Mouse (Mus musculus) intestine, postnatal 0 days (tissue): Measurements from ENCODE around the gene Fam151b. TPM values are rescaled to one million over a fixed set of nuclear protein-coding genes. Genes with fewer than 3 reads are reported as not detected.

Source experiments
- ATAC-seq: fragments of 200-750 bp; cut with Nextera tagmentation; 2 replicates; pipeline ENCODE4 v1.8.0; 2017; ENCODE audit warnings: mild to moderate bottlenecking, moderate TSS enrichment, moderate library complexity
- H3K27ac ChIP-seq: fragments of 300-500 bp; sonication (generic); 2 replicates; pipeline ENCODE4 v1.5.1; 2014; ENCODE audit warnings: mild to moderate bottlenecking, low read depth, low read length, moderate library complexity
- H3K27me3 ChIP-seq: fragments of 300-500 bp; sonication (generic); replicated peaks from 2 replicates; pipeline ENCODE4 v1.6.1; 2014; ENCODE audit warnings: low read length, mixed read lengths; ENCODE audit not compliant: control insufficient read depth, insufficient read depth
- H3K36me3 ChIP-seq: fragments of 300-500 bp; sonication (generic); 2 replicates; pipeline ENCODE4 v1.6.1; 2014; ENCODE audit warnings: mild to moderate bottlenecking, moderate library complexity; ENCODE audit not compliant: control insufficient read depth, insufficient read depth
- H3K4me1 ChIP-seq: fragments of 300-500 bp; sonication (generic); replicated peaks from 2 replicates; pipeline ENCODE4 v1.6.1; 2014; ENCODE audit warnings: antibody characterized with exemption, low read length, mixed read lengths; ENCODE audit not compliant: control insufficient read depth, insufficient read depth
- H3K4me2 ChIP-seq: fragments of 300-500 bp; sonication (generic); replicated peaks from 2 replicates; pipeline ENCODE4 v1.6.1; 2014; ENCODE audit warnings: low read depth, mild to moderate bottlenecking, moderate library complexity
- H3K4me3 ChIP-seq: fragments of 300-500 bp; sonication (generic); 2 replicates; pipeline ENCODE4 v1.5.1; 2014; ENCODE audit warnings: low read depth, low read length
- H3K9ac ChIP-seq: fragments of 300-500 bp; sonication (generic); 2 replicates; pipeline ENCODE4 v1.6.1; 2014; ENCODE audit warnings: mild to moderate bottlenecking, low read depth, low read length
- H3K9me3 ChIP-seq: fragments of 300-500 bp; sonication (generic); 2 replicates; pipeline ENCODE4 v1.6.1; 2016; ENCODE audit warnings: mixed run types; ENCODE audit not compliant: control insufficient read depth
- CTCF ChIP-seq: sonication (generic); IDR thresholded peaks from 2 replicates; pipeline ENCODE4 v1.5.1; 2016; ENCODE audit warnings: low read depth, mild to moderate bottlenecking, control low read depth, antibody characterized with exemption, moderate library complexity
- WGBS: fragments of 180-500 bp; shearing (Covaris S2); extraction: QIAGEN DNeasy Blood & Tissue Kit; methylation state at CpG from one replicate; pipeline ENCODE4 v1.1.7; 2014; 5-methylcytosine and 5-hydroxymethylcytosine counted together
- polyA plus RNA-seq: library from polyadenylated mRNA; unstranded; fragments of >200 nt; fragmentation: Nextera tagmentation; extraction: Ambion mirVana; gene quantifications from 2 replicates; pipeline ENCODE4 v1.2.1, GENCODE M21; 2015

The Fam151b gene
- polyA plus RNA-seq, 1 experiment from 2014 or later = 0.29 TPM

GRCm38 (mm10) chr13:92469381-92469780, 14.4 kb downstream of the Fam151b start:
- Histone ChIP-seq H3K4me2 (no peak overlapping the region), H3K9ac (no peak overlapping the region), H3K27me3 (no peaks in the 10 kb centered on the region), H3K9me3 (no peaks in the 10 kb centered on the region), H3K4me3 (no peak overlapping the region), H3K4me1 (no peaks in the 10 kb centered on the region), H3K27ac (no peak overlapping the region), H3K36me3 (peaks cover 7% of the 10 kb centered on the region; the same call in 1 of the 2 replicates)
- TF ChIP-seq CTCF = no peak
- 45% methylated on average over 2 of the region's 2 CpGs for WGBS
- no peak for ATAC-seq

DNA sequence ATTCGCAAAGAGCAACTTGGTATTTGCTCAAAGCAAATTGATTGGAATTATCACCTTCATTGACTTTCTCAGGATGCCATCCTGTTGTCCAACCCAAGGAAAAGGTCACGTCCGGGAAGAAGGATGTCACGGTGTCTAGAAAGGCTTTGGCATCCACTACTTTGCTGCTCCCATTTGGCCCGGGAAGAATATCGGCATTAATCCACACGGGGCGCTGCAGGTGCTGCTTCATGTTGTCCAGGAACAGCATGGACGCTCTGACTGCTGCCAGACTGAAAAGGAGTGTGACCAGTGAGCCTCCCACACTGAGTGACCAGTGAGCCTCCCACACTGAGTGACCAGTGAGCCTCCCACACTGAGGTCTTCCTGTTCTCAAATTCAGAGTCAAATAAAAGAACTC, 15.9 kb downstream of the Fam151b start:
- no peaks in the 10 kb centered on the region for H3K27me3 ChIP-seq
- ATAC-seq = no peak
- no peaks in the 10 kb centered on the region for H3K9me3 ChIP-seq
- H3K4me3 ChIP-seq = no peak overlapping the region
- H3K4me1 ChIP-seq = no peaks in the 10 kb centered on the region
- no peak for TF ChIP-seq CTCF
- H3K4me2 ChIP-seq = no peak overlapping the region
- 73% methylated on average over 9 of the region's 9 CpGs for WGBS
- H3K27ac ChIP-seq = no peak overlapping the region
- H3K9ac ChIP-seq = no peak overlapping the region
- peaks cover 6% of the 10 kb centered on the region; the same call in 1 of the 2 replicates for H3K36me3 ChIP-seq

GRCm38 (mm10) chr13:92464698-92465097, 19.1 kb downstream of the Fam151b start:
- WGBS = 44% methylated on average over 3 of the region's 3 CpGs
- ATAC-seq = 0 out of 2 replicates have a peak, but pooled peaks have one; percentile 6
- Histone ChIP-seq H3K9ac (no peak overlapping the region), H3K9me3 (no peaks in the 10 kb centered on the region), H3K4me3 (no peak overlapping the region), H3K36me3 (peaks cover 4% of the 10 kb centered on the region; the same call in 1 of the 2 replicates), H3K4me1 (no peaks in the 10 kb centered on the region), H3K27me3 (no peaks in the 10 kb centered on the region), H3K27ac (no peak overlapping the region), H3K4me2 (no peak overlapping the region)
- TF ChIP-seq CTCF = no peak

GRCm38 (mm10) chr13:92446872-92447271, 36.9 kb downstream of the Fam151b start:
- H3K27me3 ChIP-seq = no peaks in the 10 kb centered on the region
- no peak overlapping the region for H3K4me3 ChIP-seq
- no peak for ATAC-seq
- no peak for TF ChIP-seq CTCF
- no peaks in the 10 kb centered on the region for H3K9me3 ChIP-seq
- no peaks in the 10 kb centered on the region for H3K4me1 ChIP-seq
- H3K36me3 ChIP-seq = no peaks in the 10 kb centered on the region
- WGBS = 88% methylated on average over 7 of the region's 7 CpGs
- no peak overlapping the region for H3K9ac ChIP-seq
- no peak overlapping the region for H3K27ac ChIP-seq
- no peak overlapping the region for H3K4me2 ChIP-seq

DNA sequence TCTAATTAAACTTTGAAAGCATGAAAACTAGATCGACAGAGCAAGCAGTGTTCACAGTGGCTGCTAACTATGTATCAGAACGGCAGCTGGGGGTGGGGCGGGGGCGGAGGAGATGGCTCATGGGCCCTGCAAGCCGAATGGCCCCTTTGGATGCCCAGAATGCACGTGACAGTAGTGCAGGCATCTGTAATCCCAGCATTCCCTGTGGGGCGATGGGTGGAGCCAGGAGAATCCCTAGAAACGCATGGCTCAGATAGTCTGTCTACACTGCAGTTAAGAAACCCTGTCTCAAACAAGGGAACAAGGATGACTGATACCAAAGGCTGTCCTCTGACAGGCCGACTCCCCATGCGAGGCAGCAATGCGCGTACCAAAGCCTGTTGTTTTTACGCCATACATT, 43.5 kb downstream of the Fam151b start:
- Histone ChIP-seq H3K9me3 (no peaks in the 10 kb centered on the region), H3K4me3 (no peak overlapping the region), H3K4me2 (no peak overlapping the region), H3K27me3 (no peaks in the 10 kb centered on the region), H3K4me1 (no peaks in the 10 kb centered on the region), H3K36me3 (no peaks in the 10 kb centered on the region), H3K27ac (no peak overlapping the region), H3K9ac (no peak overlapping the region)
- ATAC-seq = no peak
- 77% methylated on average over 13 of the region's 13 CpGs for WGBS
- TF ChIP-seq CTCF = no peak

DNA sequence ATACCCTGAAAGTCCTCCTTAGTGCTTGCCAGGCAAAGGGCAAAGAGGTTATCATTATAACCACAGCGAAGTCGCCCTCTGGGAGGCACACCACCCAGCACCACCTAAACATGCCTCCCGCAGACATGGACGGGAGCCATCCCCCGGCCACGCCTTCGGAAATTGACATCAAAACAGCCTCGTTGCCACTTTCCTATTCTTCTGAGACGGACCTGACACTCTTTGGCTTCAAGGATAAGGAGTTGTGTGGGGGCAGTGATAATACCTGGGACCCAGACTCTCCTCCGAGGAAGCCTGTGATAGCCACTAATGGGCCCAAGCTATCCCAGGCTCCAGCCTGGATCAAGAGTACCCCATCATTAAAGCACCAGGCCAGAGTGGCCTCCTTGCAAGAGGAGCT, 45.2 kb downstream of the Fam151b start:
- Histone ChIP-seq H3K27ac (no peak overlapping the region), H3K4me2 (no peak overlapping the region), H3K9me3 (no peaks in the 10 kb centered on the region), H3K36me3 (no peaks in the 10 kb centered on the region), H3K9ac (no peak overlapping the region), H3K27me3 (no peaks in the 10 kb centered on the region), H3K4me3 (no peak overlapping the region), H3K4me1 (no peaks in the 10 kb centered on the region)
- no peak for TF ChIP-seq CTCF
- WGBS = 86% methylated on average over 10 of the region's 10 CpGs
- ATAC-seq = no peak

DNA sequence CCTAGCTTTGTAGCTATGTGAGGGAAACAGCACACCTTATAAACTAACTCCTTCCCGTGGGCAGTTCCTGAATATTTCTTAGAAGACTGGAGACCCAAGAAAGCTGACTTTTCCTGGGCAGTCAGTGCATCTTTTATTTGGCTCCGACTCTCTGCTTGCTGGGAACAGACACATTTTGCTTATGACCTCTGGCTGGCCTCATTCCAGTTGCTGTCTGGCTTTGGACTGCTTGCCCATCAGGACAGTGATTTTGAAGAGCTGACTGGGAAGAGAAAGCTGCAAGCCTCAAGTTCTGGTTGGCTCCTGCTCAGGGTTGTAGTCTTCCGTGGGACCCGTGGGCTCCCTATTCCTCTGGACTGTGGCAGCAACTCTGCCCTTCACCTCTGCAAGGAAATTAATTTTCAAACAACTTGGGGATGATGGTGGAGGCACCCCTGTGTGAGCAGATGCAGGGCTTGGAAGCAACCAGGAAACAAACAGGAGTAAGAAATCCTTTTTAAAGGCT, 56.4 kb downstream of the Fam151b start:
- H3K9me3 ChIP-seq = no peaks in the 10 kb centered on the region
- no peak overlapping the region for H3K9ac ChIP-seq
- H3K27ac ChIP-seq = no peak overlapping the region
- no peak overlapping the region for H3K4me3 ChIP-seq
- no peak for TF ChIP-seq CTCF
- peaks cover 44% of the 10 kb centered on the region for H3K27me3 ChIP-seq
- no peak for ATAC-seq
- no peak overlapping the region for H3K4me2 ChIP-seq
- H3K4me1 ChIP-seq = 0 out of 2 replicates have a peak, but pooled peaks cover 3% of the 10 kb centered on the region
- H3K36me3 ChIP-seq = no peaks in the 10 kb centered on the region
- WGBS = 39% methylated on average over 4 of the region's 4 CpGs
